Mouse (Mus musculus): ENCODE results near the gene Uvrag.

The Uvrag gene

GRCm38 (mm10) chr7:98942746-98943145 is 198.2 kb downstream of the Uvrag start:
- H3K4me1 ChIP-seq (replicated peaks; ENCODE audit: low read depth, low read length): 0 out of 2 replicates have a peak, but pooled peaks cover 3% of the 10 kb centered on the region
- no peak for TF ChIP-seq POU5F1 (IDR thresholded peaks at IDR 0.05; ENCODE audit: borderline replicate concordance, low read length)
- TF ChIP-seq NANOG (IDR thresholded peaks at IDR 0.05; ENCODE audit: borderline replicate concordance, low read length): no peak
- TF ChIP-seq CTCF (conservative IDR thresholded peaks at IDR 0.05; ENCODE audit: low read length): no peak

GRCm38 (mm10) chr7:98939194-98939593 is 201.7 kb downstream of the Uvrag start:
- TF ChIP-seq NANOG (IDR thresholded peaks at IDR 0.05; ENCODE audit: borderline replicate concordance, low read length): no peak
- TF ChIP-seq POU5F1 (IDR thresholded peaks at IDR 0.05; ENCODE audit: borderline replicate concordance, low read length): no peak
- Histone ChIP-seq H3K36me3 (ENCODE audit: insufficient read depth, low read length) (peaks cover 2% of the 10 kb centered on the region; the same call in 1 of the 2 replicates), H3K27me3 (ENCODE audit: insufficient read depth, low read length) (no peaks in the 10 kb centered on the region)

More at GRCm38 (mm10) chr7:98942746-98943145, 198.2 kb downstream of the Uvrag start:
- Histone ChIP-seq H3K36me3 (ENCODE audit: insufficient read depth, low read length) (peaks cover 2% of the 10 kb centered on the region; the same call in 1 of the 2 replicates), H3K4me3 (replicated peaks; ENCODE audit: low read length) (no peak overlapping the region), H3K27me3 (ENCODE audit: insufficient read depth, low read length) (no peaks in the 10 kb centered on the region), H3K9me3 (ENCODE audit: low read length) (no peaks in the 10 kb centered on the region)

GRCm38 (mm10) chr7:98938621-98939020 is 202.3 kb downstream of the Uvrag start:
- Histone ChIP-seq H3K36me3 (ENCODE audit: insufficient read depth, low read length) (peaks cover 2% of the 10 kb centered on the region; the same call in 1 of the 2 replicates), H3K9me3 (ENCODE audit: low read length) (no peaks in the 10 kb centered on the region), H3K4me3 (replicated peaks; ENCODE audit: low read length) (no peak overlapping the region), H3K27me3 (ENCODE audit: insufficient read depth, low read length) (no peaks in the 10 kb centered on the region), H3K4me1 (replicated peaks; ENCODE audit: low read depth, low read length) (0 out of 2 replicates have a peak, but pooled peaks cover 3% of the 10 kb centered on the region)
- TF ChIP-seq CTCF (conservative IDR thresholded peaks at IDR 0.05; ENCODE audit: low read length) (no peak), POU5F1 (IDR thresholded peaks at IDR 0.05; ENCODE audit: borderline replicate concordance, low read length) (no peak), NANOG (IDR thresholded peaks at IDR 0.05; ENCODE audit: borderline replicate concordance, low read length) (no peak)

More at GRCm38 (mm10) chr7:98939194-98939593, 201.7 kb downstream of the Uvrag start:
- Histone ChIP-seq H3K4me1 (replicated peaks; ENCODE audit: low read depth, low read length) (0 out of 2 replicates have a peak, but pooled peaks cover 3% of the 10 kb centered on the region), H3K9me3 (ENCODE audit: low read length) (no peaks in the 10 kb centered on the region), H3K4me3 (replicated peaks; ENCODE audit: low read length) (no peak overlapping the region)

GRCm38 (mm10) chr7:98937079-98937813 is 203.7 kb downstream of the Uvrag start:
- Histone ChIP-seq H3K9me3 (ENCODE audit: low read length) (no peaks in the 10 kb centered on the region), H3K4me1 (replicated peaks; ENCODE audit: low read depth, low read length) (0 out of 2 replicates have a peak, but pooled peaks cover 3% of the 10 kb centered on the region), H3K27me3 (ENCODE audit: insufficient read depth, low read length) (no peaks in the 10 kb centered on the region), H3K4me3 (replicated peaks; ENCODE audit: low read length) (no peak overlapping the region), H3K36me3 (ENCODE audit: insufficient read depth, low read length) (peaks cover 2% of the 10 kb centered on the region; the same call in 1 of the 2 replicates)
- no peak for TF ChIP-seq NANOG (IDR thresholded peaks at IDR 0.05; ENCODE audit: borderline replicate concordance, low read length)
- TF ChIP-seq CTCF (conservative IDR thresholded peaks at IDR 0.05; ENCODE audit: low read length): no peak
- no peak for TF ChIP-seq POU5F1 (IDR thresholded peaks at IDR 0.05; ENCODE audit: borderline replicate concordance, low read length)

GRCm38 (mm10) chr7:98935757-98936156 is 205.2 kb downstream of the Uvrag start:
- H3K36me3 ChIP-seq (ENCODE audit: insufficient read depth, low read length): peaks cover 2% of the 10 kb centered on the region; the same call in 1 of the 2 replicates
- 0 out of 2 replicates have a peak, but pooled peaks cover 3% of the 10 kb centered on the region for H3K4me1 ChIP-seq (replicated peaks; ENCODE audit: low read depth, low read length)
- no peak for TF ChIP-seq CTCF (conservative IDR thresholded peaks at IDR 0.05; ENCODE audit: low read length)
- TF ChIP-seq NANOG (IDR thresholded peaks at IDR 0.05; ENCODE audit: borderline replicate concordance, low read length): no peak
- no peak for TF ChIP-seq POU5F1 (IDR thresholded peaks at IDR 0.05; ENCODE audit: borderline replicate concordance, low read length)
- H3K4me3 ChIP-seq (replicated peaks; ENCODE audit: low read length): no peak overlapping the region
- no peaks in the 10 kb centered on the region for H3K27me3 ChIP-seq (ENCODE audit: insufficient read depth, low read length)
- no peaks in the 10 kb centered on the region for H3K9me3 ChIP-seq (ENCODE audit: low read length)

GRCm38 (mm10) chr7:98935193-98935592 is 205.7 kb downstream of the Uvrag start:
- TF ChIP-seq POU5F1 (IDR thresholded peaks at IDR 0.05; ENCODE audit: borderline replicate concordance, low read length) (no peak), CTCF (conservative IDR thresholded peaks at IDR 0.05; ENCODE audit: low read length) (no peak), NANOG (IDR thresholded peaks at IDR 0.05; ENCODE audit: borderline replicate concordance, low read length) (no peak)
- H3K36me3 ChIP-seq (ENCODE audit: insufficient read depth, low read length): peaks cover 2% of the 10 kb centered on the region; the same call in 1 of the 2 replicates
- no peaks in the 10 kb centered on the region for H3K9me3 ChIP-seq (ENCODE audit: low read length)
- H3K4me3 ChIP-seq (replicated peaks; ENCODE audit: low read length): no peak overlapping the region
- H3K4me1 ChIP-seq (replicated peaks; ENCODE audit: low read depth, low read length): 0 out of 2 replicates have a peak, but pooled peaks cover 3% of the 10 kb centered on the region
- no peaks in the 10 kb centered on the region for H3K27me3 ChIP-seq (ENCODE audit: insufficient read depth, low read length)

- H3K9me3 ChIP-seq (ENCODE audit: low read length): no peaks in the 10 kb centered on the region
- H3K27me3 ChIP-seq (ENCODE audit: insufficient read depth, low read length): no peaks in the 10 kb centered on the region
- TF ChIP-seq POU5F1 (IDR thresholded peaks at IDR 0.05; ENCODE audit: borderline replicate concordance, low read length) (no peak), NANOG (IDR thresholded peaks at IDR 0.05; ENCODE audit: borderline replicate concordance, low read length) (no peak), CTCF (conservative IDR thresholded peaks at IDR 0.05; ENCODE audit: low read length) (no peak)
Observed at GRCm38 (mm10) chr7:98928336-98929025, 212.5 kb downstream of the Uvrag start.

GRCm38 (mm10) chr7:98926906-98927528 is 213.9 kb downstream of the Uvrag start:
- no peaks in the 10 kb centered on the region for H3K9me3 ChIP-seq (ENCODE audit: low read length)
- H3K4me1 ChIP-seq (replicated peaks; ENCODE audit: low read depth, low read length): peaks cover 10% of the 10 kb centered on the region
- TF ChIP-seq NANOG (IDR thresholded peaks at IDR 0.05; ENCODE audit: borderline replicate concordance, low read length): no peak
- no peak for TF ChIP-seq CTCF (conservative IDR thresholded peaks at IDR 0.05; ENCODE audit: low read length)
- TF ChIP-seq POU5F1 (IDR thresholded peaks at IDR 0.05; ENCODE audit: borderline replicate concordance, low read length): no peak
- no peaks in the 10 kb centered on the region for H3K36me3 ChIP-seq (ENCODE audit: insufficient read depth, low read length)
- H3K27me3 ChIP-seq (ENCODE audit: insufficient read depth, low read length): no peaks in the 10 kb centered on the region
- no peak overlapping the region for H3K4me3 ChIP-seq (replicated peaks; ENCODE audit: low read length)

More at GRCm38 (mm10) chr7:98928336-98929025, 212.5 kb downstream of the Uvrag start:
- H3K36me3 ChIP-seq (ENCODE audit: insufficient read depth, low read length): no peaks in the 10 kb centered on the region
- no peak overlapping the region for H3K4me3 ChIP-seq (replicated peaks; ENCODE audit: low read length)
- H3K4me1 ChIP-seq (replicated peaks; ENCODE audit: low read depth, low read length): peaks cover 10% of the 10 kb centered on the region
